Mouse (Mus musculus) cerebellum, adult 11 months (tissue): ENCODE measurements around the gene Rabepk.
"Not testable (repeated sequence)": the region's sequence is repeated elsewhere in the genome, so short reads cannot be mapped to it uniquely, and the experiment has no call there.

Experiments used
- DNase-seq: peaks from one replicate; pipeline ENCODE4 v3.0.0; 2022

The Rabepk gene

DNA sequence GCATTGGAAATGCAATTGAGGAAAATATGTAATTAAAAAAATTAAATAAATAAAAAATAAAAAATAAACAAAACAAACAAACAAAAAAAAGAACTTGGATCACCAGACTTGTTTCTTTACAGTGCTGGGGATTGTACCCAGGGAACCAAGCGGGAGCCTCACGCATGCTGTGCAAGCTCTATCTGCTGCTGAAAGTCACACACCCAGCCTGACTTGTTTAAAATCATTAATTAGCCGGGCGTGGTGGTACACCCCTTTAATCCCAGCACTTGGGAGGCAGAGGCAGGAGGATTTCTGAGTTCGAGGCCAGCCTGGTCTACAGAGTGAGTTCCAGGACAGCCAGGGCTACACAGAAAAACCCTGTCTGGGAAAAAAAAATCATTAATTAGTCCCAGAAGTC lies 38.4 kb downstream of the Rabepk start:
- DNase-seq = not testable (repeated sequence)

DNA sequence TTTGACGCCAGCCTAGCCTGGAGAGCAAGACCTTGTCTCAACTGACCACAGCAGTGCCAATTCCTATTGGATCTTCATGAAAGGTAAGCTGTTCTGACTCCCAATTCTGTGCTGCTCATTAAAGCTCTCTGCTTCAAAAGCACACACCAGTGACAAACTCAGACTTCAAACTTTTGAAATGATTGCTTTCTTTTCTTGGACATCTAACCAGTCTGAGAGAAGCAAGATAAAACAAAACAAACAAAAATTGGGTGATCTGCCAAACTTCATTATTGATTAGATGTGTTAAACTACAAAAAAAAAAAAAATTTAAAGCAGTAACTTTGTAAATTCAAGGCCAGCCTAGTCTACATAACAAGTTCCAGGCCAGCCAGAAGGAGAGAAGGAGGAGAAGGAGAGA lies 42.4 kb downstream of the Rabepk start:
- DNase-seq = no peak

DNA sequence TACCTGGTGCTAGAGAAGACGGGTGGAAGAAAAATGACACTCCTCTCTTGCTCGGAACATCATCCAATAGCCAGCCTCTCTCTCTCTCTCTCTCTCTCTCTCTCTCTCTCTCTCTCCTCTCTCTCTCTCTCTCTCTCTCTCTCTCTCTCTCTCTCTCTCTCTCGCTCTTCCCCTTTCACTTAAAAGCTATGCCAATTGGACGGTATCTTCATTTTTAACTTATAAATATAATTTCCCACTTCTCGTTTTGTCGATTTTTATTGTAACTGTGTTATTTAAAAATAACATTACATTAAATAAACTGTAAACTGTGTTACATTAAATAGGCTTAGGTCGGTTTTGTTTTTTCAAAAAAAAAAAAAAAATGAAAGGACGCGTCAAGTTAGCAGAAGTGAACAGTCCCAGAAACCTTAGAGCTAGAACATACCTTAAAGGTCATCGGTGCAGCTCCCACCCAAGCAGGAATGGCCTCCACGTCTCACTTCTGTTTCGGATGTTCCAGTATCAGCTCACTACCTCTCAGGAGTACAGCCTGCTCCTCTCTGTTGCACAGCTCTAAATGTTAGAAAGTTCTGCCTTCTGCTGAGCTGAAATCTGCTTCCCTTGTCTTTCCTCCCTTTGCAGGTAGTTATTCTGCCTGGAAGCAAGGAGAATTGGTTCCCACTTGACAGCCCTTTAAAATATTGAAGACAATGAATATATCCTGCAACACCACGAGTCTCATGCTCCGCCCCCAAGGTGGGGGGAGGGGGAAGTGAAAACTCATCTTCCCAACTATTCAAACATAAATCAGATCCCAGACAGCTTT lies 45.0 kb downstream of the Rabepk start, which contains the start of gene Gapvd1:
Gene Gapvd1, minus strand, starts transcription at position 682 of the 808 bp plus-strand sequence.
- DNase-seq = peak; percentile 34

DNA sequence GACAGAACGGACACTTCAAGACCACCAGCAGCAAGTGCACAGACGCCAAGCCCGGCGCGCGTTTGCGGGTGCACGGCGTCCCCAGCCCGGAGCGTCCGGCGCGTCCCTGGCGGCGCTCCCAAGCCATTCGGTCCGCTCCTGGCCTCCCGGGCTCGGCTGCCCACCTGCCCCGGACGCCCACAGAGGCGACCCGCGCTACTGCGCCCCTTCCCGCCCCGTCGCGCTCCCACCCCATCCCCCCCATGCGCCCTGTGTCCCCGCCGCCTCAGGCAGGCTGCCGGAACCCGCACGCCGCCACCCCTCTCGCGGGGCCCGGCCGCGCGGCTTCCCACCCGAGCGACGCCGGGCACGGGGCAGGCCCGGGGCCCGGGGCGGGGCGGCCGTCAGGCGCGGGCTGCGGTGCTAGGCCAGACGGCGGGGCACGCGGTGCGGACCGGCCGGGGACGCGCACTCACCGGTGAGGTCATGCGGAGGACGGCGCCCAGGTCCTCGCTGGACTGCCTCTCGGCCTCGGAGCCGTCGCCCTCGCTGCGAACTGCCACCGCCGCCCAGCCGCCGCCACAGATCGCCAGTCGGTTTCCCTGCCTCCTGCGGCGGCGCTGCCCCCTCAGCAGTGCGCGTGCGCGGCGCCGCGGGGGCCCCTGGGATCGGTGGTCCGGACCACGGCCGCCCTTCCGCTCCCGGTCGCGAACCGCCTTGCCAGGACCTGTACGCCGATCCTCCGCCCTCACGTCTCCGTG lies 45.7 kb downstream of the Rabepk start:
- peak; percentile 86 for DNase-seq

DNA sequence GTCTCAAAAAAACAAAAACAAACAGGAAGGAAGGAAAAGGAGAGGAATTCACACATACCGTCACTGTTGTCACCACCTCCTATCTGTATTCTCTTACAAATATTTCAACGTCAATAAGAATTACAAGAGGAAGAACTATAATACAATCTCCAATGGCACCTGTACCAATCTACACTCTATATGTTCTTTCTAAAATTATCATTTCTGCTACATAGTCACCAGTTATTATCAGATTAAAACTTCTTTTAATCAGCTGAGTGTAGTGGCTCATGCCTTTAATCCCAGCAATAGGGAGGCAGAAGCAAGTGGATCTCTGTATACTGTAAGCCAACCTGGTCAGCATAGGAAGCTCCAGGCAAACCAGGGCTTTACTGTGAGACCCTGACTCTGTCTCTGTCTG lies 49.5 kb downstream of the Rabepk start:
- no peak for DNase-seq

DNA sequence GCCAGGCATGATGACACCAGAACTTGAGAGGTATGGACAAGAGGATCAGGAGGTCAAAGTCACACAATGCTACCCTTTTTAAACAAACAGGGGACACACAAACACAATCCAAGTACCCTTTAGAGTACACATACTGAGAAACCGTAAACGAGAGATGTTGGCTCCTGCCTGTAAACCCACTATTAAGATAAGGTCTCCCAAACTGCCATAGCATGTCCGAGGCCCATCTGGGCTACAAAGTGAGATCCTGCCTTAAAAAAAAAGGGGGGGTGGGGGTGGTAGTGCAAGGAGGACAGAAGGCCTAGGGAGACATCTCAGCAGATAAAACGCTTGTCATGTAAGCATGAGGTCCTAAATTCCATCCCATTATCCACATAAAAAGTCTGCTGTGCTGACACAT lies 51.2 kb downstream of the Rabepk start:
- DNase-seq = no peak

DNA sequence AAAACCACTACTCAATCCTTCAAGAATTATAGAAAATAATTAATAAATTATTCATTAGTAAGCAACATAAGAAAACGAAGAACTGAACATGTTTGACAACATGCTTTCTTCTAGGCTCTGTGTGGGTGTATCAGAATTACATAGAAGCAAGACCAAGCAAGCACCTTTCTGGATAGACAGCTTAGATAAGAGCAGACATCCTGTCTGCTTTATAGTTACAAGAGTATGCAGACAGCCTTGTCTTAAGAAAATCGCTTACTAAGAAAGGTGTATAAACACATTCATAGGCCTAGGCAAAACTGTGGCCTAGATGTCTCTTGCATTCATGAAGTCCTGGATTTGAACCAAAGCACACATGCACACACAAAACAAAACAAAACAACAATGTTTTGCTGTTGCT lies 54.0 kb downstream of the Rabepk start:
- DNase-seq = no peak

DNA sequence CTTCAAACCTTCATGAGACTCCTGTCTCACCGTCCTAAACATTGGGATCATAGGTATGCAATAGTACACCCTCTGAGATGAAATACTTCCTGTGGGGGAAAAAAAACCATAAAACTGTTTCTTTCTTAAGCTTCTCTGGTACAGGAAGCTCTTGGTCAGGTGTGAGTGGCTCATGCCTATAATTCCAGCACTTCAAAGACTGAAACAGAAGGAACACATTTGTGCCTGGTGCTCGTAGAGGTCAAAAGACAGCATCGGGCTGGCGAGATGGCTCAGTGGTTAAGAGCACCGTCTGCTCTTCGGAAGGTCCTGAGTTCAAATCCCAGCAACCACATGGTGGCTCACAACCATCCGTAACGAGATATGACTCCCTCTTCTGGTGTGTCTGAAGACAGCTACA lies 55.2 kb downstream of the Rabepk start:
- no peak for DNase-seq

DNA sequence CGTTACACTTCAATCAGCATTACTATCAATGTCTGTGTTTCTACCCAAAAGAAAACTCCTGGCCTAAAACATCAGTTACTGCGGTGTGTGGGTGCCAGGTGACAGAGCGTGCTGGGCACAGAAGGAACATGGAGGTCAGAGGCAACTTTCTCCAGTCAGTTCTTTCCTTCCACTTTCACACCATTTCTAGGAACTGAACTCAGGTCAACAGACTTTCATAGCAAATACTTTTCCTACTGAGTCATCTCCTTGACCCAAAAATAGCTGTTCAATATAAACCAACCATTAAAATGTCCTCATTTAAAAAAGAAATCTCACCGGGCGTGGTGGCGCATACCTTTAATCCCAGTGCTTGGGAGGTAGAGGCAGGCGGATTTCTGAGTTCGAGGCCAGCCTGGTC lies 57.0 kb downstream of the Rabepk start:
- no peak for DNase-seq

DNA sequence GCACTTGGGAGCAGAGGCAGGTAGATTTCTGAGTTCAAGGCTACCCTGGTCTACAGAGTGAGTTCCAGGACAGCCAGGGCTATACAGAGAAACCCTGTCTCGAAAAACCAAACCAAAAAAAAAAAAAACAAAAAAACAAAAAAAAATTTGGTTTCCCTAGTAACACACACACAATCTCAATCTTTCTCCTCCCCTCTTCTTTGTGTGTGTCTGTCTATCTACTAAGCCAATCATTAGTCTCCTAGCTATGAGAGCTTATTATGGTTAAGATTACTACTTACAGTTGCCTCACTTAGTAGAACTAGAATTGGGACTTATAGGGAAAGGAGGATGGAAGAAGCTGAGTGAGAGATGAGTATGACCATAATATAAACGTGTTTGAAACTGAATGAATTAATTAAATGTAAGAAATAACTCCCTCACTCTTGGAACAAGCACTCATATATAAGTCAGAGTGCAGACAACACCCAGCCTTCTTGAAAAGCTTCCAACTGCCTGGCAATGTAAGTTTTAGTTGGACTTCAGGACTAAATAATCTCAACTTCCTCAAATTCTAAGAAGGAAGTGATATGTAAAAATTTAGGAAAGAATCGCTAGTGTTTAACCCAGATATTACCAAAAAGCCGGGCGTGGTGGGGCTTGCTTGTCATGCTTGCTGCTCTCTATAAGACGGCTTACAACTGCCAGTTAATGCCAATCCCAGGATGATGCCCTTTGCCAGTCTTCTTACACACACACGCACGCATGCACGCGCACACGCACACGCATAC lies 58.1 kb downstream of the Rabepk start:
- DNase-seq = no peak

DNA sequence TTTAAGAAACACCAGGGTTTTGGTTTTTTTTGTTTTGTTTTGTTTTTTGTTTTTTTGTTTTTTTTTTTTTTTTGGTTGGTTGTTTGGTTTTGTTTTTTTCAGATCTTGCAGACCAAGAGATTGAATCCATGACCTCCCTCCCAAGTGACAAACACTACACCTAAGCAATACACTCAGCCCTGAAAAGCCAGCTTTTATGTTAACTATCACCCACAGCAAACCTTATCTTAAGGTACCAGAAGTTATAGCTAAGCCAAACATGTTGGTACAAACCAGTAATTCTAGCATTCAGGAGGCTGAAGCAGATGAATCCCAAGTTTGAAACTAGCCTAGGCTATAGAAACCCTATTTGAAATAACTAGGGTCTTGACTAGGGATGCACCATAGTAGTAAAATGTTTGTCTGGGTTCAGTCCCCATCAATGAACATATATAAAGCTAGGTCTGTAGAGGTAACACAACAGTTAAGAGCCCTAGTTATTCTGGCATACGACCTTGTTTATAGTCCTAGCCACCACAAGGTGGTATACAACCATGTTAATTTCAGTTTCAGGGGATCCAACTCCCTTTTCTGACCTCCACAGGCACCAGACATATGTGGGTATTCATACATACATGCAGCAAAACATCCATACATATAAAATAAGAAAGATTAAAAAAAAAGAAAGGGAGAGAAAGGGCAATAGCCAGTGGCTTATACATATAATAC lies 59.9 kb downstream of the Rabepk start:
- no peak for DNase-seq

DNA sequence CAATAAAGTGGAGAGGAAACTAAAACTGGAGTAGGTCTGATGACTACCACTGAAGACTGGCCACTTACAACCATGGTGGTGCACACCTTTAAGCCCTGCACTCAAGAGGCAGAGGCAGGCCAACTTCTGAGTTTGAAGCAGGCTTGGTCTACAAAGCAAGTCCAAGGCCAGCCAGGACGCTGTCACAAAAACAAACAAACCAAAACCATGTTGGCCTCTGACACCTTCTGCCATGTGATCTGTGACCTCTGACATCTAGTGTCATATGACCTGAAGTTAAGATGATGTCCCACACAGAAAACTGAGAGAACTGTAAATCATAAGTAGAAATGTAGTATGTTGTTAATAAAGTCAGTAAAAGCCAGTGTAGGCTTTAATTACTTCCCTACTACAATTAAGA lies 61.8 kb downstream of the Rabepk start:
- no peak for DNase-seq

DNA sequence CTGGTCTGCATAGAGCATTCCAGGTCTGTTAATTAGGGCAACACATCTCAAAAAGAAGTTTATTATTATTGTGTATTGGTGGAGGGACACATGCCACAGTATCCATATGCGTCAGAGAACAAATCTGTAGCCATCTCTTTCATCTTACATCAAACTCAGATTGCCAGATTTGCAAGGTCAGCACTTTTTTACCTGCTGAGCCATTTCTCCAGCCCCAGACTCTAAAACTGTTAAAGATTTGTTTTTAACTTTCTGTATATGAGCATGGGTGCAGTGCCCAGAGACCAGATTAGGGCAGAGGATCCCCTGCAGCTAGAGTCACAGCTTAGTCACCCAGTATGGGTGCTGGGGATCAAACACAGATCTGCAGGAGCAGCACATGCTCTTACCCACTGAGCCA lies 63.1 kb downstream of the Rabepk start:
- DNase-seq = no peak
